Mouse (Mus musculus) erythroblast, embryonic 14.5 days (primary cell): ENCODE results near the gene Msmp. TPM values are rescaled to one million over a fixed set of nuclear protein-coding genes. Genes with fewer than 3 reads are reported as not detected.
"Not testable (repeated sequence)": the region's sequence is repeated elsewhere in the genome, so short reads cannot be mapped to it uniquely, and the experiment has no call there.

Experiments
- H3K27me3 ChIP-seq: 2 replicates; pipeline ENCODE4 v1.6.1; 2012; ENCODE audit warnings: inconsistent platforms; ENCODE audit not compliant: control insufficient read depth
- H3K36me3 ChIP-seq: 2 replicates; pipeline ENCODE4 v1.6.1; 2012; ENCODE audit warnings: mild to moderate bottlenecking, inconsistent platforms; ENCODE audit not compliant: control insufficient read depth
- H3K4me1 ChIP-seq: 2 replicates; pipeline ENCODE4 v1.6.1; 2012; ENCODE audit warnings: inconsistent platforms; ENCODE audit not compliant: control insufficient read depth
- H3K4me3 ChIP-seq: replicated peaks from 2 replicates; pipeline ENCODE3; 2012; ENCODE audit warnings: moderate library complexity, mild to moderate bottlenecking, inconsistent platforms
- H3K9me3 ChIP-seq: 2 replicates; pipeline ENCODE4 v1.6.1; 2012; ENCODE audit warnings: low read length, inconsistent platforms, mixed read lengths; ENCODE audit not compliant: control insufficient read depth
- GATA1 ChIP-seq: IDR thresholded peaks from 2 replicates; pipeline ENCODE4 v1.6.1; 2012; ENCODE audit warnings: low read length, inconsistent platforms, mixed read lengths
- TAL1 ChIP-seq: IDR thresholded peaks from 3 replicates; pipeline ENCODE4 v1.6.1; 2012; ENCODE audit warnings: low read length, inconsistent platforms, mixed read lengths
- polyA plus RNA-seq: library from polyadenylated mRNA; stranded (reverse); fragments of >175 nt; gene quantifications from 2 replicates; pipeline ENCODE4 v1.2.3, GENCODE M21; 2012

Msmp gene
- polyA plus RNA-seq, 1 experiment, result not detected

- Histone ChIP-seq H3K27me3 (no peaks in the 10 kb centered on the region), H3K4me3 (peak overlapping the region; percentile 82), H3K36me3 (peaks cover 66% of the 10 kb centered on the region), H3K9me3 (no peaks in the 10 kb centered on the region), H3K4me1 (peaks cover 63% of the 10 kb centered on the region)
- TF ChIP-seq TAL1 (no peak), GATA1 (no peak)
These were observed 24.1 kb downstream of the Msmp start for GRCm38 (mm10) chr4:43560243-43560611.

- no peak for TF ChIP-seq TAL1
- TF ChIP-seq GATA1, result no peak
These were observed 24.6 kb downstream of the Msmp start for GRCm38 (mm10) chr4:43559519-43560242.

GRCm38 (mm10) chr4:43558631-43559356 is 25.5 kb downstream of the Msmp start:
- Histone ChIP-seq H3K27me3 (no peaks in the 10 kb centered on the region), H3K4me1 (peaks cover 55% of the 10 kb centered on the region), H3K4me3 (peak overlapping the region; percentile 82), H3K9me3 (no peaks in the 10 kb centered on the region), H3K36me3 (peaks cover 69% of the 10 kb centered on the region)
- TF ChIP-seq GATA1 (no peak), TAL1 (no peak)

More at GRCm38 (mm10) chr4:43559519-43560242, 24.6 kb downstream of the Msmp start:
- Histone ChIP-seq H3K9me3 (no peaks in the 10 kb centered on the region), H3K4me3 (peak overlapping the region; percentile 82), H3K4me1 (peaks cover 61% of the 10 kb centered on the region), H3K27me3 (no peaks in the 10 kb centered on the region), H3K36me3 (peaks cover 66% of the 10 kb centered on the region)

GRCm38 (mm10) chr4:43558028-43558630 is 26.2 kb downstream of the Msmp start:
- no peaks in the 10 kb centered on the region for H3K27me3 ChIP-seq
- H3K4me3 ChIP-seq, result peak overlapping the region; percentile 82
- H3K36me3 ChIP-seq, result peaks cover 76% of the 10 kb centered on the region
- peaks cover 3% of the 10 kb centered on the region; the same call in 1 of the 2 replicates for H3K9me3 ChIP-seq
- peaks cover 48% of the 10 kb centered on the region for H3K4me1 ChIP-seq
- TF ChIP-seq TAL1 (no peak), GATA1 (no peak)

GRCm38 (mm10) chr4:43555926-43556325 is 28.4 kb downstream of the Msmp start:
- TF ChIP-seq TAL1 (no peak), GATA1 (no peak)
- no peaks in the 10 kb centered on the region; the same call in 1 of the 2 replicates for H3K27me3 ChIP-seq
- peaks cover 15% of the 10 kb centered on the region for H3K9me3 ChIP-seq
- H3K4me1 ChIP-seq, result peaks cover 39% of the 10 kb centered on the region
- no peak overlapping the region for H3K4me3 ChIP-seq
- peaks cover 98% of the 10 kb centered on the region for H3K36me3 ChIP-seq

GRCm38 (mm10) chr4:43553891-43554290 is 30.4 kb downstream of the Msmp start:
- H3K4me3 ChIP-seq, result no peak overlapping the region
- no peaks in the 10 kb centered on the region; the same call in 1 of the 2 replicates for H3K27me3 ChIP-seq
- peaks cover 15% of the 10 kb centered on the region for H3K9me3 ChIP-seq
- TF ChIP-seq GATA1 (no peak), TAL1 (no peak)
- H3K4me1 ChIP-seq, result peaks cover 19% of the 10 kb centered on the region
- H3K36me3 ChIP-seq, result peaks cover 100% of the 10 kb centered on the region

GRCm38 (mm10) chr4:43552437-43552836 is 31.9 kb downstream of the Msmp start:
- TF ChIP-seq TAL1 (no peak), GATA1 (no peak)
- Histone ChIP-seq H3K4me3 (no peak overlapping the region), H3K27me3 (no peaks in the 10 kb centered on the region; the same call in 1 of the 2 replicates), H3K36me3 (peaks cover 100% of the 10 kb centered on the region), H3K4me1 (peaks cover 4% of the 10 kb centered on the region), H3K9me3 (peaks cover 15% of the 10 kb centered on the region)

GRCm38 (mm10) chr4:43551854-43552253 is 32.4 kb downstream of the Msmp start:
- peaks cover 15% of the 10 kb centered on the region for H3K9me3 ChIP-seq
- peaks cover 100% of the 10 kb centered on the region for H3K36me3 ChIP-seq
- not testable (repeated sequence) for H3K4me1 ChIP-seq, H3K27me3 ChIP-seq, H3K4me3 ChIP-seq

- TF ChIP-seq GATA1 (no peak), TAL1 (no peak)
- H3K36me3 ChIP-seq, result peaks cover 100% of the 10 kb centered on the region
- no peaks in the 10 kb centered on the region for H3K4me1 ChIP-seq
These were observed 35.2 kb downstream of the Msmp start for GRCm38 (mm10) chr4:43549055-43549454.

More at GRCm38 (mm10) chr4:43549055-43549454, 35.2 kb downstream of the Msmp start:
- Histone ChIP-seq H3K27me3 (no peaks in the 10 kb centered on the region; the same call in 1 of the 2 replicates), H3K4me3 (no peak overlapping the region), H3K9me3 (peaks cover 15% of the 10 kb centered on the region)
